Mouse (Mus musculus) liver, embryonic 12.5 days (tissue): Measurements from ENCODE around the gene Afm. TPM values are rescaled to one million over a fixed set of nuclear protein-coding genes. Genes with fewer than 3 reads are reported as not detected.

Experiments used
- ATAC-seq: fragments of 200-750 bp; cut with Nextera tagmentation; 2 replicates; pipeline ENCODE4 v1.8.0; 2017; ENCODE audit warnings: moderate number of reproducible peaks, mild to moderate bottlenecking, moderate library complexity
- H3K27ac ChIP-seq: fragments of 300-500 bp; sonication (generic); 2 replicates; pipeline ENCODE4 v1.5.1; 2016; ENCODE audit warnings: mild to moderate bottlenecking
- H3K27me3 ChIP-seq: fragments of 300-500 bp; sonication (generic); replicated peaks from 2 replicates; pipeline ENCODE4 v1.6.1; 2016; ENCODE audit warnings: mild to moderate bottlenecking, moderate library complexity
- H3K36me3 ChIP-seq: fragments of 300-500 bp; sonication (generic); 2 replicates; pipeline ENCODE4 v1.6.1; 2016; ENCODE audit warnings: mild to moderate bottlenecking, moderate library complexity
- H3K4me1 ChIP-seq: fragments of 300-500 bp; sonication (generic); 2 replicates; pipeline ENCODE4 v1.6.1; 2016
- H3K4me2 ChIP-seq: fragments of 300-500 bp; sonication (generic); 2 replicates; pipeline ENCODE4 v1.6.1; 2016; ENCODE audit warnings: mild to moderate bottlenecking, moderate library complexity
- H3K4me3 ChIP-seq: fragments of 300-500 bp; sonication (generic); 2 replicates; pipeline ENCODE4 v1.5.1; 2016; ENCODE audit warnings: mild to moderate bottlenecking, moderate library complexity
- H3K9ac ChIP-seq: fragments of 300-500 bp; sonication (generic); 2 replicates; pipeline ENCODE4 v1.6.1; 2016; ENCODE audit warnings: mild to moderate bottlenecking, moderate library complexity
- H3K9me3 ChIP-seq: fragments of 300-500 bp; sonication (generic); replicated peaks from 2 replicates; pipeline ENCODE4 v1.6.1; 2016; ENCODE audit warnings: mild to moderate bottlenecking, moderate library complexity
- WGBS: fragments of 180-500 bp; shearing (Covaris S2); methylation state at CpG from one replicate; pipeline ENCODE4 v1.1.7; 2016; ENCODE audit not compliant: insufficient replicate concordance; 5-methylcytosine and 5-hydroxymethylcytosine counted together
- polyA plus RNA-seq: library from polyadenylated mRNA; unstranded; fragments of >200 nt; fragmentation: Nextera tagmentation; extraction: Ambion mirVana; gene quantifications from 2 replicates; pipeline ENCODE4 v1.2.1, GENCODE M21; 2016

Afm gene
- 8.1 and 9.2 TPM in 2 replicates for polyA plus RNA-seq

DNA sequence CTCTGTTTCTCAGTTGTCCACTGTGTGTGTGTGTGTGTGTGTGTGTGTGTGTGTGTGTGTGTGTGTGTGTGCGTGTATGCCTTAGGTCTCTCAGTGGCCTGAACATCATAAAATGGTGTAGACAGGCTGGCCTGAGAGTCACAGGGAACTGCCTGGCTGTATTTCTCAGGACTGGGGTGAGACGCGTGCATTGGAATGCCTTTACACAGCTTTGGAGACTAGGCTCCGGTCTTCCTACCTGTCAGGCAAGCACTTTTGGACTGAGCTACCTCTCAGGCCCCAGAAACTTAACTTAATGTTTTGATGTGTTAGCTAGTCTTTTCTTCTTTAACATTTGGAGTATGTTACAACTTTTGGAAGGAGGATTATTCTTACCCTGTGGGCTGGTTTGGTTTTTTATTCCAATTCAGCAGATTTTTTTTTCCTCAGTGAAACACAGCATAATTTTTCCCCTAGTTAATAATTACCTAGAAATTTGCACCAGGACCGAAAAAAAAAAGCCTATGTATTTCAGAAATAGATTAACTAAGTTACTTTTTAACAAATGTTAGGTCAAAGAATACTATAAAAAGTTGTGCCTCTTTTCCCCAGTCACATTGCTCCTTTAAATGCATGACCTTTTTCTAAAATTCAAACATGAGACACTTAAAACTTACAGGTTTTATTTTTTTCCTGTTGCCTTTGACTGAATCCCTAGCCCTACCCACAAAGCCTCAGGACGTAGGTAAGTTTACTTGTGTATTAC lies at the start of gene Afm:
Afm (plus strand) TSS at position 577 of the 745 bp plus-strand sequence.
- Histone ChIP-seq H3K27me3 (no peaks in the 10 kb centered on the region), H3K27ac (0 out of 2 replicates have a peak within 1 kb of the TSS, but pooled peaks have one; percentile 17), H3K4me3 (no peak within 1 kb of the TSS), H3K4me2 (0 out of 2 replicates have a peak within 1 kb of the TSS, but pooled peaks have one; percentile 3), H3K9me3 (no peaks in the 10 kb centered on the region), H3K36me3 (no peaks in the 10 kb centered on the region), H3K9ac (no peak within 1 kb of the TSS), H3K4me1 (no peaks in the 10 kb centered on the region)
- WGBS: 71% methylated on average over 6 of the region's 6 CpGs
- no peak for ATAC-seq

DNA sequence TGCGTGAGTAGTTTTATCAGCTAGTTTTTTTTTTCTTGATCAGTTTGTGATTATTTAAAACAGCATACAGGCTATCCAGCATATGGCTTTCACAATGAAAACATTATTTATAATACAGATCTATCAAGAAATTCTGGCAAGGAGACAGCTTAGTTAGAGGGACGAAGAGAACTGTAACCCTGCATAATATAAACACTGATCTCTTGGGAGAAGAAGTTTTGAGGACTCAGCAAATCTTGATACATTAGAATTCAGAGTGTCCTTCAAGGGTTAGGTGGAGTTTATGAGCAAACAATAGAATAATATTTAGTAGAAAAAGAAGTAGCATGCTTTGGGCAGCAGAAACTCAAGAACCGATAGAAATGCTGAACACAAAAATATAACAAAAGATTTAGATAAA lies 47.9 kb upstream of the Afm start:
- H3K4me2 ChIP-seq: no peak overlapping the region
- 71% methylated on average over 3 of the region's 3 CpGs for WGBS
- no peaks in the 10 kb centered on the region for H3K9me3 ChIP-seq
- H3K27ac ChIP-seq: no peak overlapping the region
- H3K27me3 ChIP-seq: no peaks in the 10 kb centered on the region
- no peak overlapping the region for H3K9ac ChIP-seq
- H3K36me3 ChIP-seq: no peaks in the 10 kb centered on the region
- H3K4me1 ChIP-seq: no peaks in the 10 kb centered on the region
- H3K4me3 ChIP-seq: no peak overlapping the region
- no peak for ATAC-seq

DNA sequence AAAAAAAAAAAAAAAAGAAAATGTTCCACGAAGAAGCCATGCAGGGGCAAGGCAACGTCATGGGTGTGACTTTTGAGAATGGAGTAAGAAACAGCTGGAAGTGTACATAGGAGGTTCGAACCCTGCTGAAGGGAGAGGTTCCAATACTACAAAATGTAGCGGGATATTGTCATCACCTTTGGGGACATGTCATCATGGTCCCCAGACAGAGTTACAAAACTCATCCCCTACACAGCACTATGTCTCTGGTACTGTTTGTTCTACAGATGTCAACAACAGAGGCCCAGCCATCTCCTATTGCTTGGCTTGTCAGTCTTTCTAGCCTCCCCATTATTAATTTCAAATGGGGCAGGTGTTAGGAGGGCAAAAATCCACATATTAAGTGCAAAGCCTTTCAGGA lies 44.8 kb upstream of the Afm start:
- no peaks in the 10 kb centered on the region for H3K4me1 ChIP-seq
- H3K9me3 ChIP-seq: no peaks in the 10 kb centered on the region
- H3K27ac ChIP-seq: no peak overlapping the region
- no peaks in the 10 kb centered on the region for H3K36me3 ChIP-seq
- H3K4me3 ChIP-seq: no peak overlapping the region
- no peak overlapping the region for H3K4me2 ChIP-seq
- 0 out of 2 replicates have a peak, but pooled peaks have one; percentile 9 for ATAC-seq
- no peaks in the 10 kb centered on the region for H3K27me3 ChIP-seq
- WGBS: 66% methylated on average over 3 of the region's 4 CpGs
- H3K9ac ChIP-seq: no peak overlapping the region

DNA sequence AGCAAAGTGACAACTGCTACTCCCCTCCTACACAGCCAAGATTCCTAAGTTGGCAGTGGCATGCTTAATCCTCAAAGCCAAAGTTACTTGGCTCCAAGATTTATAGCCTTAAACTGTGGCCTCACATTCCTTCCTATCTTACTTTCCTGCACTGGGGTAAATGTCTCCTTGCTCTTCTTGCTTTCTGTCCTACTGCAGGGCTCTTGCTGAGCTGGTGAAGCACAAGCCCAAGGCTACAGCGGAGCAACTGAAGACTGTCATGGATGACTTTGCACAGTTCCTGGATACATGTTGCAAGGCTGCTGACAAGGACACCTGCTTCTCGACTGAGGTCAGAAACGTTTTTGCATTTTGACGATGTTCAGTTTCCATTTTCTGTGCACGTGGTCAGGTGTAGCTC lies 44.4 kb upstream of the Afm start:
- H3K4me2 ChIP-seq: no peak overlapping the region
- H3K4me1 ChIP-seq: no peaks in the 10 kb centered on the region
- WGBS: 71% methylated on average over 5 of the region's 5 CpGs
- no peaks in the 10 kb centered on the region for H3K27me3 ChIP-seq
- H3K36me3 ChIP-seq: no peaks in the 10 kb centered on the region
- no peak for ATAC-seq
- H3K27ac ChIP-seq: no peak overlapping the region
- no peaks in the 10 kb centered on the region for H3K9me3 ChIP-seq
- no peak overlapping the region for H3K9ac ChIP-seq
- H3K4me3 ChIP-seq: no peak overlapping the region

DNA sequence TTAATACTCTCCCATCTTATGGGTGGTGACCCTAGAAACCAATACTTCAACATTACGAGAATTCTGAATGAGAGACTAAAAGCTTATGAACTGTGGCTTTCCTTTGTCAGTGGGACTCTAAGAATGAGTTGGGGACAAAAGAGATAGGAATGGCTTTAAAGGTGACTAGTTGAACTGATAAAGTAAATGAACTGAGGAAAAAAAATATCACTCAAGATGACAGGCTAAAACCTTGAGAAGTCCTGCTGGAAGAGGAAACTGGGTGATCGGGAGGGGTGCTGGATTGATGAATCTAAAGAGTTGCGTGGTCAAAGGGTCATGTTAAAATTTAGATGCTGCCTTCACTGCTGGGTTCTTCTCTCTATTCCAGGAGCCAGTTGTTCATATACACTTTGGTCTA lies 42.0 kb upstream of the Afm start:
- no peak for ATAC-seq
- H3K36me3 ChIP-seq: no peaks in the 10 kb centered on the region
- 72% methylated on average over 3 of the region's 3 CpGs for WGBS

DNA sequence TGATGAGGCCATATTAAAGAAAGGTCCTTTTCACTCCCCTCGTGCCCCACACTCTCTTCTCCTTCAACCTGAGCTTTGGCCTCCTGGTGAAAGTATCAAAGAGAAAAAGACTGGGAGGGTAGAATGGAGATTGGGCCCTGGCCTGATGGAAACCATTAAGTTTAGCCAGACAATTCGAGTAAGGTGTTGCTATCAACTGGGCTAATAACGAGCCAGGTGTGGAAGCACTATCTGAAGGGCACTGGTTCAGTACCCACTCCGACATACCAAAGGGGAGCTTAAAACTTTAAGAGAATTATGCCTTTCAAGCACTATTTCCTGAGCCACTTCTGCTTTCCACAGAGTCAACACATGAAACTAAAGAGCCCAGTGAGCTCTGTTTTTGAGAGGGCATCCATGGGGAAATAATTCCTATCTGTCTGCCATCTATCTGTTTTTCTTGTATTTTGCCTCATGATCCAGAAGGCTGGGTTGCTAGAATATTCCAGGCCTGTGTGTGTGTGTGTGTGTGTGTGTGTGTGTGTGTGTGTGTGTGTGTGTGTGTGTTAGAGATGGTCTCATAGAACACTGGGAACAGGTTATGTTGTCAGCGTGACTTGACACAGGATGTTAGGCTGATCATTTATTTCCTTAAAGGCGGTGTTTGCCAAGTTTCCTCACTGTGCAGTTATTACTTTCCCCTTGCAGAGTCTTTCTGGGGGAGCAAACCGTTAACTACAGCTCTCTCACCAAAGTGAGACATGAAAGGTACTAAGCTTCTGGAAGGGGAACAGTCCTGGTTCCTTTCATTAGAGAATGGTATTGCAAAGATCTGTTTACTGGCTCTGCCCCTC lies 41.2 kb upstream of the Afm start:
- Histone ChIP-seq H3K27me3 (no peaks in the 10 kb centered on the region), H3K27ac (no peak overlapping the region), H3K36me3 (no peaks in the 10 kb centered on the region), H3K9me3 (no peaks in the 10 kb centered on the region), H3K9ac (no peak overlapping the region), H3K4me3 (no peak overlapping the region), H3K4me1 (no peaks in the 10 kb centered on the region), H3K4me2 (no peak overlapping the region)
- ATAC-seq: peak; percentile 42; the same call in 1 of the 2 replicates
- WGBS: 48% methylated on average over 7 of the region's 7 CpGs

More for the DNA sequence above, 42.0 kb upstream of the Afm start:
- H3K27me3 ChIP-seq: no peaks in the 10 kb centered on the region
- no peak overlapping the region for H3K27ac ChIP-seq
- no peak overlapping the region for H3K9ac ChIP-seq
- H3K9me3 ChIP-seq: no peaks in the 10 kb centered on the region
- H3K4me3 ChIP-seq: no peak overlapping the region
- no peak overlapping the region for H3K4me2 ChIP-seq
- no peaks in the 10 kb centered on the region for H3K4me1 ChIP-seq

DNA sequence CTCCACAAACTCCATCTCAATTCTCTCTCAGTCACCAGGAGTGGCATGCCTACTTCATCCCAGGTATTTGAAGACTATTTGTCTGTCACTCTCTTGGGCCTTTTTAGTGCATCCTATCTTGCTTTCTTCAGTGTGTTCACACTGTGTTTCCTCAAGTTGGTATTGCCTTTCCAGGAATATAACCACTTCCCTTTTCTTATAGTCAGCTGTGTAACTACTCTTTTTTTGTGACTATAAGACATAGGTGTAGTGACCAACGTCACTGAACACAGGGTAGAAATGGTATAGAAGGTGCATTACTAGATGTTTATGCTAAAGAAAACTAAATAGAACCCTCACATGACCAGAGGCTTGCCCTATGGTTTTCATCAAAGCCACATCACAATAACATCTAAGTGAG lies 39.8 kb upstream of the Afm start:
- Histone ChIP-seq H3K9me3 (no peaks in the 10 kb centered on the region), H3K27ac (no peak overlapping the region), H3K36me3 (no peaks in the 10 kb centered on the region), H3K27me3 (no peaks in the 10 kb centered on the region), H3K4me2 (no peak overlapping the region), H3K4me1 (no peaks in the 10 kb centered on the region), H3K9ac (no peak overlapping the region), H3K4me3 (no peak overlapping the region)
- ATAC-seq: no peak
- WGBS: 31% methylated on average over 1 of the region's 1 CpGs

DNA sequence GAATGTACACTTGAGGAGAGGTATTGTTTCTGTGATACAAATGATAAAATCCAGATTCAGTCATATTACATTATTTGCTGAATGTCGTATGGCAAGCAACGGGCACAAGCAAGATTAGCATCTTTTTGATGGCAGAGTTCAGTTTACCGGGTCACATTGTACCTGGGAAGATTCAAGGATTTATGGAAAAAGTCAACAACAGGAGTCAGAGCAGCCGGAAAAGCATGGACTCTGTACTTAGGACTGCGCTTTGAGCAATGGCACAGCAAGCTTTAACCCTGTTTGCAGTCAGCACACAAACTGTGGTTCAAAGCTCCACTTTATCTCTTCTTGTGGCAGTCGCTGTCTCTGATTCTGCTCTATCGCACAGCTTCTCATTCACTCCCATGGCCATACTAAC lies 33.1 kb upstream of the Afm start:
- no peaks in the 10 kb centered on the region; the same call in 1 of the 2 replicates for H3K4me1 ChIP-seq
- no peak overlapping the region for H3K9ac ChIP-seq
- H3K27ac ChIP-seq: no peak overlapping the region
- no peaks in the 10 kb centered on the region for H3K27me3 ChIP-seq
- WGBS: 66% methylated on average over 7 of the region's 7 CpGs
- no peaks in the 10 kb centered on the region for H3K9me3 ChIP-seq
- no peak overlapping the region for H3K4me2 ChIP-seq
- no peak overlapping the region for H3K4me3 ChIP-seq
- peak; percentile 44; the same call in 1 of the 2 replicates for ATAC-seq
- no peaks in the 10 kb centered on the region for H3K36me3 ChIP-seq

DNA sequence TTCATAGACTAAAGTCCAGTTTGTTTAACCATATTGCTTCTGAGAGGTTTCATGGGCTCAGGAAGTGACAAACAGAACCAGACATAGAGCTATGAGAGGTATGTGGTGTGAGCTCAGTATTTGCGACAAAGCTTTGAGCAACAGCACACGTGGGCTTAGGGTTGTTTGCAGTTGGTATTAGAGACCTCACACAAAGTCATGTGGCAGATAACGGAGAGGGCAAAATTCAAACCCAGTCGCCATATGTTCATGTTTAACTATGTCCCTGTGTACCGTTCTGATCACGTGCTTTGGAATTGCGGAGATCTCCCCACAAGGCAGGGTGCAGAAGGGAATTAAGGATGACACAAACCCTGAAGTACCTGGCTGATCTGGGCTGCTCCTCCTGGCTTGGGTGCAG lies 30.4 kb upstream of the Afm start:
- Histone ChIP-seq H3K27me3 (no peaks in the 10 kb centered on the region), H3K36me3 (no peaks in the 10 kb centered on the region), H3K4me3 (no peak overlapping the region), H3K27ac (no peak overlapping the region), H3K9me3 (no peaks in the 10 kb centered on the region), H3K4me2 (no peak overlapping the region), H3K4me1 (no peaks in the 10 kb centered on the region; the same call in 1 of the 2 replicates), H3K9ac (no peak overlapping the region)
- ATAC-seq: peak; percentile 62
- WGBS: 74% methylated on average over 7 of the region's 7 CpGs

DNA sequence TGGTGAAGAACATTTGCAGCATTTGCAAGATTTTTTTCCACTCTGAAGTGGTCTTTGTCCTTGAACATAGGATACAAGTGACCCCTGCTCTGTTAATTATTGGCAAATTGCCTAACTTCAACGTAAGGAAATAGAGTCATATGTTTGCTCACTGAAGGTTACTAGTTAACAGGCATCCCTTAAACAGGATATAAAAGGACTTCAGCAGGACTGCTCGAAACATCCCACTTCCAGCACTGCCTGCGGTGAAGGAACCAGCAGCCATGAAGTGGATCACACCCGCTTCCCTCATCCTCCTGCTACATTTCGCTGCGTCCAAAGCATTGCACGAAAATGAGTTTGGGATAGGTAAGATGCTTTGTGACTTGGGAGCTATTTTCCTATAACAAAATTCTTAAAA lies 28.2 kb upstream of the Afm start, which contains the start of gene Afp:
Afp (plus strand) TSS at position 220 of the 400 bp plus-strand sequence.
- H3K27ac ChIP-seq: peak within 1 kb of the TSS; percentile 20
- 55% methylated on average over 7 of the region's 7 CpGs for WGBS
- no peaks in the 10 kb centered on the region for H3K36me3 ChIP-seq
- peak within 1 kb of the TSS; percentile 32 for H3K4me3 ChIP-seq
- no peaks in the 10 kb centered on the region for H3K4me1 ChIP-seq
- no peaks in the 10 kb centered on the region for H3K9me3 ChIP-seq
- peak within 1 kb of the TSS; percentile 7; the same call in 1 of the 2 replicates for H3K4me2 ChIP-seq
- H3K9ac ChIP-seq: peak within 1 kb of the TSS; percentile 27; the same call in 1 of the 2 replicates
- H3K27me3 ChIP-seq: no peaks in the 10 kb centered on the region
- ATAC-seq: no peak

DNA sequence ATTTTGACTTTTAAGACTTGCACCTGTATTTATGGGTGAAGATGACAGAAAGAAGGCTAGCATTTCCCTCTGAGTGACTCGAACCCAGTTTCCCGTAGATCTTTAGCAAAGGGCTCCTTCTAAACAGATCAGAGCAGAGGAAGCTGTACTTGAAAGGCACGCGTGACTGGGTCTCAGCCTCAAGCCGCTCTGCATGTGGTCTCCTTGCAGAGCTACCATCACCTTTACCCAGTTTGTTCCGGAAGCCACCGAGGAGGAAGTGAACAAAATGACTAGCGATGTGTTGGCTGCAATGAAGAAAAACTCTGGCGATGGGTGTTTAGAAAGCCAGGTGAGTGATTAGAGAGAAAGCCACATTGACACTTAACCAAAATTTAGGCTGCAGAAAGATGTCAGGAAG lies 26.3 kb upstream of the Afm start:
- Histone ChIP-seq H3K4me1 (no peaks in the 10 kb centered on the region), H3K27ac (no peak overlapping the region), H3K4me3 (peak overlapping the region; percentile 15; the same call in 1 of the 2 replicates), H3K9ac (no peak overlapping the region), H3K27me3 (no peaks in the 10 kb centered on the region), H3K9me3 (no peaks in the 10 kb centered on the region), H3K36me3 (no peaks in the 10 kb centered on the region), H3K4me2 (no peak overlapping the region)
- 54% methylated on average over 9 of the region's 9 CpGs for WGBS
- ATAC-seq: no peak

DNA sequence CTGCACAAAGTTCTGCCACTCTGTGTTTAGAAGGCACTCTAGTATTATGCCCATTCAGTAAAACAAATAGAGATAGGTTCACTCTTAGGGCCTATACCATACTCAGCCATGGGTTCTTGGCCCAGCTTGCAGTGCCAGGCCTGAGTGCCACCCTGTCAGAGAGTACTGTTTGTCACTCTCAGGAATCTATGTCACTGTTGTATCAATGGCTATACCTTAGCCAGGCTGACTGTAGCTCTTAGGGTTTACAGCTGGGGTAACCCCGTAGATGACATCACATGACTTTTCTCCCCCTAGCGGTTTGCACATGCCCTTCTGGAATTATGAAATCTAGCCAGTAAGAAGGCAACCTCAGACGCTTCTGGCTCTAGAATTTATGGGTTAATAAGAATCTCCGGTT lies 24.4 kb upstream of the Afm start:
- peak; percentile 63 for ATAC-seq

More for the DNA sequence above, 24.4 kb upstream of the Afm start:
- H3K4me1 ChIP-seq: no peaks in the 10 kb centered on the region
- H3K4me2 ChIP-seq: no peak overlapping the region
- no peak overlapping the region for H3K4me3 ChIP-seq
- H3K27me3 ChIP-seq: no peaks in the 10 kb centered on the region
- no peaks in the 10 kb centered on the region for H3K9me3 ChIP-seq
- no peaks in the 10 kb centered on the region for H3K36me3 ChIP-seq
- H3K9ac ChIP-seq: no peak overlapping the region
- no peak overlapping the region for H3K27ac ChIP-seq
- WGBS: 73% methylated on average over 4 of the region's 4 CpGs
